Mouse (Mus musculus) liver, postnatal 0 days (tissue): ENCODE measurements around the gene Thtpa. TPM values are rescaled to one million over a fixed set of nuclear protein-coding genes. Genes with fewer than 3 reads are reported as not detected.

Source experiments
- ATAC-seq: fragments of 200-750 bp; cut with Nextera tagmentation; 2 replicates; pipeline ENCODE4 v1.8.0; 2017; ENCODE audit warnings: mild to moderate bottlenecking, moderate library complexity
- DNase-seq: peaks from one replicate; pipeline ENCODE4 v3.0.0-alpha.2; 2016
- H3K27ac ChIP-seq: fragments of 300-500 bp; sonication (generic); 2 replicates; pipeline ENCODE4 v1.5.1; 2014; ENCODE audit warnings: antibody characterized with exemption, moderate library complexity, mild to moderate bottlenecking, low read depth
- H3K27me3 ChIP-seq: fragments of 300-500 bp; sonication (generic); 2 replicates; pipeline ENCODE4 v1.6.1; 2014; ENCODE audit warnings: low read length, control low read depth, mixed read lengths; ENCODE audit not compliant: insufficient read depth
- H3K36me3 ChIP-seq: fragments of 300-500 bp; sonication (generic); replicated peaks from 2 replicates; pipeline ENCODE4 v1.6.1; 2014; ENCODE audit warnings: mild to moderate bottlenecking, control low read depth, low read length, moderate library complexity, mixed read lengths; ENCODE audit not compliant: insufficient read depth
- H3K4me1 ChIP-seq: fragments of 300-500 bp; sonication (generic); 2 replicates; pipeline ENCODE4 v1.6.1; 2014; ENCODE audit warnings: antibody characterized with exemption, mild to moderate bottlenecking, control low read depth; ENCODE audit not compliant: insufficient read depth
- H3K4me2 ChIP-seq: fragments of 300-500 bp; sonication (generic); 2 replicates; pipeline ENCODE4 v1.6.1; 2014; ENCODE audit warnings: low read depth, mild to moderate bottlenecking, low read length, moderate library complexity, mixed read lengths
- H3K4me3 ChIP-seq: fragments of 300-500 bp; sonication (generic); 2 replicates; pipeline ENCODE4 v1.5.1; 2014; ENCODE audit warnings: low read depth, low read length
- H3K9ac ChIP-seq: fragments of 300-500 bp; sonication (generic); replicated peaks from 2 replicates; pipeline ENCODE4 v1.6.1; 2014; ENCODE audit warnings: mild to moderate bottlenecking, moderate library complexity
- H3K9me3 ChIP-seq: fragments of 300-500 bp; sonication (generic); 2 replicates; pipeline ENCODE4 v1.6.1; 2016; ENCODE audit warnings: mild to moderate bottlenecking, control low read depth, low read length, mixed read lengths
- CTCF ChIP-seq: sonication (generic); IDR thresholded peaks from 2 replicates; pipeline ENCODE4 v1.5.1; 2016; ENCODE audit warnings: antibody characterized with exemption, low read depth
- EP300 ChIP-seq: IDR thresholded peaks from 2 replicates; pipeline ENCODE4 v1.6.1; 2016; ENCODE audit warnings: antibody characterized with exemption, low read depth, mild to moderate bottlenecking
- WGBS: fragments of 180-500 bp; shearing (Covaris S2); extraction: QIAGEN DNeasy Blood & Tissue Kit; methylation state at CpG from one replicate; pipeline ENCODE4 v1.1.7; 2014; ENCODE audit not compliant: insufficient replicate concordance; 5-methylcytosine and 5-hydroxymethylcytosine counted together
- polyA plus RNA-seq: library from polyadenylated mRNA; unstranded; fragments of >200 nt; fragmentation: Nextera tagmentation; extraction: Ambion mirVana; gene quantifications from 2 replicates; pipeline ENCODE4 v1.2.1, GENCODE M21; 2015

The Thtpa gene
- polyA plus RNA-seq, 1 experiment from 2014 or later: 7.0 TPM

GRCm38 (mm10) chr14:55063581-55064381, 30.8 kb upstream of the Thtpa start:
- H3K9me3 ChIP-seq: no peaks in the 10 kb centered on the region
- peak overlapping the region; percentile 65 for H3K4me2 ChIP-seq
- peak overlapping the region; percentile 37 for H3K4me3 ChIP-seq
- peaks cover 17% of the 10 kb centered on the region for H3K4me1 ChIP-seq
- no peaks in the 10 kb centered on the region for H3K36me3 ChIP-seq
- H3K27ac ChIP-seq: no peak overlapping the region; the same call in 1 of the 2 replicates
- DNase-seq (no peak), ATAC-seq (no peak)
- no peaks in the 10 kb centered on the region for H3K27me3 ChIP-seq
- WGBS: 83% methylated on average over 22 of the region's 22 CpGs
- TF ChIP-seq EP300: no peak
- peak overlapping the region; percentile 68; the same call in 1 of the 2 replicates for H3K9ac ChIP-seq

DNA sequence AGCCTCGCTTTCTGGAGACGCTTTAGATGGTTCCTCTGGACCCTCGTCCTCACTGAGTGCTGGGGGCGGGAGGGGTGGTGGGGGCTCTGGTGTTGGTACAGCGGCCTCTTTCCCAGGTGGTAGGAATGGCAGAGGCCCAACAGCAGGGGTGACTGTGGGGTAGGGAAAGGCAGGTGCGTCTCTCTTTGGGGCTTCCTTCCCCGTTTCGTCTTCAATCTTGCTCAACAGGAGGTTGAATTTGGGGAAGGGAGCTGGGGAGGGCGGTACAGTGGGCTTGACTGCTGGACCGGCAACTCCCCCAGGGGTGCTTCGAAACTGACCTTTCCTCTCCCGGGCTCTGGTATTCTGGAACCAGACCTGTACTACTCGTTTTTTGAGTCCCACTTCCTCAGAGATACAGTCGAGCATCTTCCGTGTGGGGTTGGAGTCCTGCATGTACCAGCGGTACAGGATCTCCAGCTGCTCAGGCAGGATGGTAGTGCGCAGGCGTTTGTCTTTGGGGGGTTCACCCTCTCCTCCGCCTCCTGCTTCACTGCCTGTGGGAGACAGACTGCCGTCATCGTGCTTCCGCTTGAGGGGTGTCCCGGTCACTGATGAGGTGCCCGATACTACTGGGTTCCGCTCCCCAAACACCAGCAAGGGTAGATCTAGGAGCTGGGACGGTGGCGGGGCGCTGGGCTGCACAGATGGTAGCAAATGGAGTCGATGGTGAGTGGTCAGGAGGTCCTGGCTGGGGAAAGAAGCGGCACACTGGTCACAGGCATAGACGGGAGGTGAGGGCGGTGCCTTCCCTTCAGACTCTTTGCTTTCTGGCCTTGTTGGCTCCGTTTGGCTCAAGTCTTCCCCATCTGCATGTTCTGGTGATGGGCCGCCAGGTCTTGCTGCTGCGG, 29.9 kb upstream of the Thtpa start:
- Histone ChIP-seq H3K9ac (no peak overlapping the region), H3K27me3 (no peaks in the 10 kb centered on the region), H3K27ac (no peak overlapping the region), H3K36me3 (no peaks in the 10 kb centered on the region), H3K9me3 (no peaks in the 10 kb centered on the region), H3K4me3 (no peak overlapping the region), H3K4me1 (peaks cover 13% of the 10 kb centered on the region), H3K4me2 (no peak overlapping the region)
- WGBS: 66% methylated on average over 35 of the region's 35 CpGs
- ATAC-seq (no peak), DNase-seq (no peak)
- TF ChIP-seq EP300: no peak
- no peak for TF ChIP-seq CTCF

- Histone ChIP-seq H3K36me3 (no peaks in the 10 kb centered on the region), H3K4me3 (no peak overlapping the region), H3K9ac (no peak overlapping the region), H3K4me2 (no peak overlapping the region), H3K27ac (no peak overlapping the region), H3K4me1 (peaks cover 11% of the 10 kb centered on the region; the same call in 1 of the 2 replicates), H3K9me3 (no peaks in the 10 kb centered on the region), H3K27me3 (no peaks in the 10 kb centered on the region)
- WGBS: 82% methylated on average over 13 of the region's 13 CpGs
- TF ChIP-seq EP300 (no peak), CTCF (no peak)
- no peak for ATAC-seq
- DNase-seq: no peak
These were observed 29.2 kb upstream of the Thtpa start for GRCm38 (mm10) chr14:55065391-55065790.

- Histone ChIP-seq H3K27me3 (no peaks in the 10 kb centered on the region), H3K36me3 (no peaks in the 10 kb centered on the region), H3K4me2 (no peak overlapping the region), H3K4me3 (no peak overlapping the region), H3K4me1 (peaks cover 11% of the 10 kb centered on the region; the same call in 1 of the 2 replicates), H3K9ac (no peak overlapping the region), H3K27ac (no peak overlapping the region), H3K9me3 (no peaks in the 10 kb centered on the region)
- DNase-seq (no peak), ATAC-seq (no peak)
- TF ChIP-seq EP300 (no peak), CTCF (no peak)
- 92% methylated on average over 8 of the region's 8 CpGs for WGBS
These were observed 28.5 kb upstream of the Thtpa start for GRCm38 (mm10) chr14:55066042-55066441.

GRCm38 (mm10) chr14:55071756-55072155, 22.8 kb upstream of the Thtpa start:
- H3K4me3 ChIP-seq: no peak overlapping the region
- TF ChIP-seq EP300: no peak
- no peak for TF ChIP-seq CTCF
- no peaks in the 10 kb centered on the region for H3K36me3 ChIP-seq
- 37% methylated on average over 18 of the region's 19 CpGs for WGBS
- ATAC-seq (no peak), DNase-seq (no peak)
- no peak overlapping the region for H3K4me2 ChIP-seq
- no peak overlapping the region for H3K27ac ChIP-seq
- no peak overlapping the region for H3K9ac ChIP-seq
- no peaks in the 10 kb centered on the region for H3K4me1 ChIP-seq
- no peaks in the 10 kb centered on the region for H3K9me3 ChIP-seq
- H3K27me3 ChIP-seq: no peaks in the 10 kb centered on the region

DNA sequence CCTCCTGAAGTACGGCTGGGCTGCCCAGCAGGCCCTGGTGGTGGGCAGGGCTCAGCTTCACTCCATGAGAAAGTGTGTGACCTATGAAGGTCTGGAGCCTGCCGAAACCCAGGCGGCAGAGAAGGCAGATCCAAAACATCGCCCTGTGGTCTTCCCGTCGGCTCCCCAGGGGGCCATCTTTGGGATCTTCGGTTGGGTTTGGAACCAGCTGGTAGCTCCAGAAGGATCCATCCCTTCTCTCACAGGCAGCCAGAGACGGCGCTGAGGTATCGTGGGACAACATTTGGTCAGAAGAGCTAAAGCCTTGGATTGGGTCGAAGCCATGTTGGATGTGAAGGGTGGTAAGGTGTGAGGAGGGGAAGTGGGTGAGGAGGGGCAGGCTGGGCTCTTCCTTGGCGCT, 20.2 kb upstream of the Thtpa start:
- 91% methylated on average over 12 of the region's 12 CpGs for WGBS
- Histone ChIP-seq H3K9me3 (no peaks in the 10 kb centered on the region), H3K4me1 (peaks cover 3% of the 10 kb centered on the region; the same call in 1 of the 2 replicates), H3K36me3 (no peaks in the 10 kb centered on the region), H3K9ac (no peak overlapping the region), H3K27me3 (peaks cover 17% of the 10 kb centered on the region), H3K4me3 (no peak overlapping the region), H3K27ac (no peak overlapping the region), H3K4me2 (no peak overlapping the region)
- no peak for TF ChIP-seq EP300
- no peak for TF ChIP-seq CTCF
- no peak for DNase-seq
- ATAC-seq: no peak
